Comparison of ENCODE assay signal across 8 mouse cellular contexts in the genomic region with DNA sequence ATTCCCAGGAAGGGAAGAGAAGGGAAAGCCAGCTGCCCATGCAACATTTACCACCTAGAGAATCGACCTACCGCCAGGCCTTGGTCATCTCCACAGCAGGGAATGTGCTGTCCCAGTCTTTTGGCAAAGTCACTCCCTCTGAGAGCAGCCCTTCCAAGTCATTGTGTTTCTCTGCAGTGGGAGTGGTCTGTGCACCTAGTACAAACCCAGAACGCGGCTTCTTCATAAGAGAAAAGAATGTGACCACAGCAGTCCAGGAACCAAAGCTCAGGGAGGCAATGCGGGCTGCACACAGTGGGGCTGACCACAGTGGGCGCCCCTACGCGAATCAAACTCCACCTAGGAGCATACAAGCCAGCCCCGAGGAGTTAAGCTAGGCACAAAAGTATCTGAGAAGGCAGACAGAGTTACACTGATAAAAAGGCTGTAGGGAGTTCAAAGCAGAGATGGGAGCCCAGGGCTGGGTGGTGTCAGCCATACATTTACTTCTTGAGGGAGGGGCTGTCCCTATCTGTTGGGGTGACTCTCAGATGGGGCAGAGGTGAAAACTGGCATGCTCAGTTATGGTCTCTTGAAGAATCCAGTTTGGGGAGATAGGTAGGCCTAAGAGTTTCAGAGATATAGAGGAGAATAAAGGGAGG. TPM values are rescaled to one million over a fixed set of nuclear protein-coding genes. Genes with fewer than 3 reads are reported as not detected.
A peak's percentile ranks its signal among the peaks of the same experiment; 100 is the strongest.
DNase-seq lines count a peak whose midpoint lies in the region; ATAC-seq and TF ChIP-seq lines count a peak whose summit lies in the region.

No protein-coding gene starts in this region.

- peak overlapping the region; percentile 79 for H3K4me3 ChIP-seq in embryonic facial prominence, embryonic 10.5 days
- H3K4me3 ChIP-seq in heart, postnatal 0 days (ENCODE audit: low read depth, low read length) = peak overlapping the region; percentile 82
- no peak overlapping the region; the same call in 1 of the 2 replicates for H3K4me3 ChIP-seq in limb, embryonic 10.5 days
- H3K4me3 ChIP-seq in midbrain, embryonic 12.5 days = peak overlapping the region; percentile 68; the same call in 1 of the 2 replicates

- ATAC-seq in heart, postnatal 0 days (ENCODE audit: insufficient read depth, low read depth) = no peak
- no peak for ATAC-seq in midbrain, embryonic 12.5 days (ENCODE audit: low FRiP score, low read depth)

- peak overlapping the region; percentile 68 for H3K4me2 ChIP-seq in heart, postnatal 0 days (ENCODE audit: low read depth, low read length)
- peak overlapping the region; percentile 85 for H3K4me2 ChIP-seq in midbrain, embryonic 12.5 days (replicated peaks)

- no peak for TF ChIP-seq CTCF in heart, postnatal 0 days (IDR thresholded peaks at IDR 0.05; ENCODE audit: low read depth)

- H3K36me3 ChIP-seq in embryonic facial prominence, embryonic 10.5 days (replicated peaks) = peaks cover 43% of the 10 kb centered on the region
- peaks cover 22% of the 10 kb centered on the region for H3K36me3 ChIP-seq in heart, postnatal 0 days (replicated peaks; ENCODE audit: control insufficient read depth, insufficient read depth, low read length)
- peaks cover 40% of the 10 kb centered on the region for H3K36me3 ChIP-seq in limb, embryonic 10.5 days
- no peaks in the 10 kb centered on the region; the same call in 1 of the 2 replicates for H3K36me3 ChIP-seq in midbrain, embryonic 12.5 days

- H3K4me1 ChIP-seq in embryonic facial prominence, embryonic 10.5 days = peaks cover 33% of the 10 kb centered on the region
- peaks cover 26% of the 10 kb centered on the region for H3K4me1 ChIP-seq in heart, postnatal 0 days (ENCODE audit: control insufficient read depth, insufficient read depth)
- peaks cover 26% of the 10 kb centered on the region for H3K4me1 ChIP-seq in limb, embryonic 10.5 days
- peaks cover 26% of the 10 kb centered on the region for H3K4me1 ChIP-seq in midbrain, embryonic 12.5 days

- H3K27me3 ChIP-seq in embryonic facial prominence, embryonic 10.5 days (replicated peaks; ENCODE audit: low read depth, poor library complexity, severe bottlenecking) = peaks cover 5% of the 10 kb centered on the region; the same call in 1 of the 2 replicates
- H3K27me3 ChIP-seq in heart, postnatal 0 days (ENCODE audit: control insufficient read depth, insufficient read depth, low read length) = no peaks in the 10 kb centered on the region
- no peaks in the 10 kb centered on the region for H3K27me3 ChIP-seq in limb, embryonic 10.5 days (ENCODE audit: low read depth, poor library complexity, severe bottlenecking)
- peaks cover 15% of the 10 kb centered on the region for H3K27me3 ChIP-seq in midbrain, embryonic 12.5 days

- H3K27ac ChIP-seq in embryonic facial prominence, embryonic 10.5 days (replicated peaks) = peak overlapping the region; percentile 88
- peak overlapping the region; percentile 93 for H3K27ac ChIP-seq in heart, postnatal 0 days (ENCODE audit: low read depth)
- H3K27ac ChIP-seq in limb, embryonic 10.5 days = 0 out of 2 replicates have a peak overlapping the region, but pooled peaks have one; percentile 5
- no peak overlapping the region for H3K27ac ChIP-seq in midbrain, embryonic 12.5 days (replicated peaks)

- peak; percentile 56 for DNase-seq in Muller cell, postnatal 12 days (ENCODE audit: inconsistent ontology term)
- DNase-seq in embryonic facial prominence, embryonic 10.5 days (ENCODE audit: low spot score) = no peak
- DNase-seq in heart, postnatal 0 days (ENCODE audit: low spot score) = peak; percentile 74
- DNase-seq in limb, embryonic 10.5 days (ENCODE audit: low spot score) = no peak
- no peak for DNase-seq in urinary bladder, postnatal 36 days (ENCODE audit: low spot score in 2 of 2)
- DNase-seq in spleen, postnatal 10 days (ENCODE audit: low spot score in 2 of 2) = no peak
- DNase-seq in MN1 (ENCODE audit: low spot score) = no peak

- H3K9ac ChIP-seq in heart, postnatal 0 days (replicated peaks; ENCODE audit: low read depth, low read length) = peak overlapping the region; percentile 95; the same call in 1 of the 2 replicates
- peak overlapping the region; percentile 83 for H3K9ac ChIP-seq in midbrain, embryonic 12.5 days (replicated peaks)

- H3K9me3 ChIP-seq in embryonic facial prominence, embryonic 10.5 days = no peaks in the 10 kb centered on the region
- no peaks in the 10 kb centered on the region for H3K9me3 ChIP-seq in heart, postnatal 0 days (replicated peaks; ENCODE audit: control insufficient read depth, low read length)
- no peaks in the 10 kb centered on the region for H3K9me3 ChIP-seq in limb, embryonic 10.5 days (replicated peaks)
- H3K9me3 ChIP-seq in midbrain, embryonic 12.5 days = no peaks in the 10 kb centered on the region

- no peak for TF ChIP-seq EP300 in heart, postnatal 0 days (IDR thresholded peaks at IDR 0.05; ENCODE audit: low read depth)

- WGBS in embryonic facial prominence, embryonic 10.5 days = 27% methylated on average over 9 of the region's 9 CpGs
- 23% methylated on average over 9 of the region's 9 CpGs for WGBS in heart, postnatal 0 days
- 43% methylated on average over 9 of the region's 9 CpGs for WGBS in limb, embryonic 10.5 days
- 14% methylated on average over 9 of the region's 9 CpGs for WGBS in midbrain, embryonic 12.5 days

RNA-seq across cellular contexts. Expression of a gene that starts 1.5 kb away (rescaled TPM):
- polyA plus RNA-seq in embryonic facial prominence, embryonic 10.5 days (2016; fragmentation: Nextera tagmentation; extraction: Ambion mirVana) = 3.2 and 4.0 TPM in 2 replicates
- 17.1 and 28.6 TPM in 2 replicates for total RNA-seq in heart, postnatal 0 days (2014; rRNA removed; ENCODE audit: low replicate concordance)
- 3.1 and 3.2 TPM in 2 replicates for polyA plus RNA-seq in heart, postnatal 0 days (2015; fragmentation: Nextera tagmentation; extraction: Ambion mirVana)
- 2.0 and 2.4 TPM in 2 replicates for polyA plus RNA-seq in limb, embryonic 10.5 days (2016; fragmentation: Nextera tagmentation; extraction: Ambion mirVana)
- polyA plus RNA-seq in midbrain, embryonic 12.5 days (2016; fragmentation: Nextera tagmentation; extraction: Ambion mirVana) = 6.0 and 7.2 TPM in 2 replicates

Comparison
In these comparisons a context has a peak if more than half of its experiments do, and no peak if none do; other contexts are left out.
1. DNase-seq: peak in Muller cell, postnatal 12 days (single experiment) and heart, postnatal 0 days (single experiment); none in embryonic facial prominence, embryonic 10.5 days (single experiment), limb, embryonic 10.5 days (single experiment), urinary bladder, postnatal 36 days (0 of 2), spleen, postnatal 10 days (0 of 2) and MN1 (single experiment).